Mouse (Mus musculus) lung, embryonic 14.5 days (tissue): ENCODE data around the gene Gm28042. TPM values are rescaled to one million over a fixed set of nuclear protein-coding genes. Genes with fewer than 3 reads are reported as not detected.

Source experiments
- ATAC-seq: fragments of 200-750 bp; cut with Nextera tagmentation; 2 replicates; pipeline ENCODE4 v1.8.0; 2017; ENCODE audit warnings: mild to moderate bottlenecking, moderate TSS enrichment, moderate library complexity; ENCODE audit not compliant: insufficient read depth
- DNase-seq: peaks from one replicate; pipeline ENCODE4 v3.0.0-alpha.2; 2015
- H3K27ac ChIP-seq: fragments of 300-500 bp; sonication (generic); 2 replicates; pipeline ENCODE4 v1.5.1; 2014; ENCODE audit warnings: low read depth, mild to moderate bottlenecking, moderate library complexity
- H3K27me3 ChIP-seq: fragments of 300-500 bp; sonication (generic); 2 replicates; pipeline ENCODE4 v1.6.1; 2014; ENCODE audit warnings: low read length, control low read depth; ENCODE audit not compliant: insufficient read depth
- H3K36me3 ChIP-seq: fragments of 300-500 bp; sonication (generic); 2 replicates; pipeline ENCODE4 v1.6.1; 2014; ENCODE audit warnings: control low read depth; ENCODE audit not compliant: insufficient read depth
- H3K4me1 ChIP-seq: fragments of 300-500 bp; sonication (generic); 2 replicates; pipeline ENCODE4 v1.6.1; 2014; ENCODE audit warnings: antibody characterized with exemption, control low read depth; ENCODE audit not compliant: insufficient read depth
- H3K4me2 ChIP-seq: fragments of 300-500 bp; sonication (generic); 2 replicates; pipeline ENCODE4 v1.6.1; 2014; ENCODE audit warnings: mild to moderate bottlenecking
- H3K4me3 ChIP-seq: fragments of 300-500 bp; sonication (generic); 2 replicates; pipeline ENCODE4 v1.5.1; 2014; ENCODE audit warnings: low read depth, low read length
- H3K9ac ChIP-seq: fragments of 300-500 bp; sonication (generic); 2 replicates; pipeline ENCODE4 v1.6.1; 2014
- H3K9me3 ChIP-seq: fragments of 300-500 bp; sonication (generic); 2 replicates; pipeline ENCODE4 v1.6.1; 2016; ENCODE audit warnings: low read depth, low read length, control low read depth
- CTCF ChIP-seq: IDR thresholded peaks from 2 replicates; pipeline ENCODE4 v1.5.1; 2016; ENCODE audit warnings: antibody characterized with exemption, low read depth
- WGBS: fragments of 180-500 bp; shearing (Covaris S2); extraction: QIAGEN DNeasy Blood & Tissue Kit; methylation state at CpG from one replicate; pipeline ENCODE4 v1.1.7; 2014; 5-methylcytosine and 5-hydroxymethylcytosine counted together
- polyA plus RNA-seq: library from polyadenylated mRNA; unstranded; fragments of >200 nt; fragmentation: Nextera tagmentation; extraction: Ambion mirVana; gene quantifications from 2 replicates; pipeline ENCODE4 v1.2.1, GENCODE M21; 2014

Gene Gm28042
- polyA plus RNA-seq, 1 experiment from 2014 or later = 3.3 TPM

GRCm38 (mm10) chr2:120012924-120013323 lies 14.4 kb upstream of the Gm28042 start:
- Histone ChIP-seq H3K27me3 (no peaks in the 10 kb centered on the region), H3K9ac (no peak overlapping the region; the same call in 1 of the 2 replicates), H3K4me3 (no peak overlapping the region), H3K9me3 (no peaks in the 10 kb centered on the region), H3K36me3 (peaks cover 35% of the 10 kb centered on the region), H3K27ac (no peak overlapping the region), H3K4me1 (no peaks in the 10 kb centered on the region), H3K4me2 (no peak overlapping the region)
- 77% methylated on average over 13 of the region's 13 CpGs for WGBS
- DNase-seq = no peak
- no peak for ATAC-seq
- no peak for TF ChIP-seq CTCF

GRCm38 (mm10) chr2:120013831-120014486 lies 13.3 kb upstream of the Gm28042 start:
- H3K4me3 ChIP-seq = no peak overlapping the region
- ATAC-seq (no peak), DNase-seq (no peak)
- H3K9me3 ChIP-seq = no peaks in the 10 kb centered on the region
- no peak overlapping the region for H3K9ac ChIP-seq
- WGBS = 85% methylated on average over 2 of the region's 2 CpGs
- H3K4me1 ChIP-seq = no peaks in the 10 kb centered on the region
- H3K4me2 ChIP-seq = no peak overlapping the region
- no peak for TF ChIP-seq CTCF
- H3K27me3 ChIP-seq = no peaks in the 10 kb centered on the region
- no peak overlapping the region for H3K27ac ChIP-seq
- peaks cover 46% of the 10 kb centered on the region for H3K36me3 ChIP-seq

- Histone ChIP-seq H3K4me3 (no peak overlapping the region), H3K27me3 (no peaks in the 10 kb centered on the region), H3K36me3 (peaks cover 65% of the 10 kb centered on the region), H3K27ac (no peak overlapping the region), H3K9ac (no peak overlapping the region), H3K4me1 (no peaks in the 10 kb centered on the region), H3K9me3 (no peaks in the 10 kb centered on the region), H3K4me2 (no peak overlapping the region)
- 91% methylated on average over 4 of the region's 4 CpGs for WGBS
- DNase-seq (no peak), ATAC-seq (no peak)
- TF ChIP-seq CTCF = no peak
Observed at GRCm38 (mm10) chr2:120015882-120016281, 11.4 kb upstream of the Gm28042 start.

GRCm38 (mm10) chr2:120017599-120017998 lies 9.7 kb upstream of the Gm28042 start:
- WGBS = 60% methylated on average over 12 of the region's 12 CpGs
- Histone ChIP-seq H3K4me3 (no peak overlapping the region), H3K9ac (no peak overlapping the region), H3K36me3 (peaks cover 81% of the 10 kb centered on the region), H3K27me3 (no peaks in the 10 kb centered on the region), H3K9me3 (no peaks in the 10 kb centered on the region), H3K4me1 (no peaks in the 10 kb centered on the region), H3K27ac (no peak overlapping the region), H3K4me2 (no peak overlapping the region)
- ATAC-seq = peak; percentile 75
- peak; percentile 62 for DNase-seq
- no peak for TF ChIP-seq CTCF

- H3K9me3 ChIP-seq = no peaks in the 10 kb centered on the region
- peaks cover 57% of the 10 kb centered on the region for H3K36me3 ChIP-seq
- TF ChIP-seq CTCF = no peak
- no peaks in the 10 kb centered on the region for H3K27me3 ChIP-seq
- 83% methylated on average over 5 of the region's 5 CpGs for WGBS
- 0 out of 2 replicates have a peak, but pooled peaks cover 9% of the 10 kb centered on the region for H3K4me1 ChIP-seq
- ATAC-seq (no peak), DNase-seq (no peak)
- H3K9ac ChIP-seq = no peak overlapping the region
- H3K4me3 ChIP-seq = no peak overlapping the region
- no peak overlapping the region for H3K27ac ChIP-seq
- H3K4me2 ChIP-seq = no peak overlapping the region
Observed at GRCm38 (mm10) chr2:120024337-120024736, 3.0 kb upstream of the Gm28042 start.

- ATAC-seq = peak; percentile 21
- WGBS = 38% methylated on average over 3 of the region's 3 CpGs
- peaks cover 45% of the 10 kb centered on the region for H3K36me3 ChIP-seq
Observed at GRCm38 (mm10) chr2:120027950-120028331, 648 bp downstream of the Gm28042 start.

GRCm38 (mm10) chr2:120030380-120030779 lies 3.1 kb downstream of the Gm28042 start:
- no peak for TF ChIP-seq CTCF
- Histone ChIP-seq H3K9me3 (no peaks in the 10 kb centered on the region), H3K36me3 (peaks cover 41% of the 10 kb centered on the region), H3K4me2 (no peak overlapping the region), H3K27me3 (no peaks in the 10 kb centered on the region), H3K27ac (no peak overlapping the region), H3K4me1 (0 out of 2 replicates have a peak, but pooled peaks cover 9% of the 10 kb centered on the region), H3K9ac (0 out of 2 replicates have a peak overlapping the region, but pooled peaks have one; percentile 16), H3K4me3 (no peak overlapping the region)
- DNase-seq = no peak
- 64% methylated on average over 8 of the region's 8 CpGs for WGBS
- no peak for ATAC-seq

More at GRCm38 (mm10) chr2:120027950-120028331, 648 bp downstream of the Gm28042 start:
- Histone ChIP-seq H3K9ac (peak overlapping the region; percentile 82), H3K4me3 (peak overlapping the region; percentile 77), H3K27me3 (no peaks in the 10 kb centered on the region), H3K4me2 (peak overlapping the region; percentile 80), H3K27ac (peak overlapping the region; percentile 93), H3K9me3 (no peaks in the 10 kb centered on the region), H3K4me1 (0 out of 2 replicates have a peak, but pooled peaks cover 9% of the 10 kb centered on the region)
- TF ChIP-seq CTCF = no peak
- DNase-seq = peak; percentile 31
